Mouse (Mus musculus) hindbrain, embryonic 16.5 days (tissue): ENCODE measurements around the gene Atp4a. TPM values are rescaled to one million over a fixed set of nuclear protein-coding genes. Genes with fewer than 3 reads are reported as not detected.

ENCODE experiments used
- ATAC-seq: fragments of 200-750 bp; cut with Nextera tagmentation; 2 replicates; pipeline ENCODE4 v1.8.0; 2017; ENCODE audit warnings: moderate TSS enrichment, moderate library complexity
- H3K27ac ChIP-seq: fragments of 300-500 bp; sonication (generic); 2 replicates; pipeline ENCODE4 v1.5.1; 2014; ENCODE audit warnings: low read depth, mild to moderate bottlenecking, control low read depth, low read length, moderate library complexity
- H3K27me3 ChIP-seq: fragments of 300-500 bp; sonication (generic); replicated peaks from 2 replicates; pipeline ENCODE4 v1.6.1; 2014; ENCODE audit warnings: low read length; ENCODE audit not compliant: control insufficient read depth, insufficient read depth
- H3K36me3 ChIP-seq: fragments of 300-500 bp; sonication (generic); 2 replicates; pipeline ENCODE4 v1.6.1; 2014; ENCODE audit warnings: mild to moderate bottlenecking, low read length, moderate library complexity, mixed read lengths; ENCODE audit not compliant: control insufficient read depth, insufficient read depth
- H3K4me1 ChIP-seq: fragments of 300-500 bp; sonication (generic); 2 replicates; pipeline ENCODE4 v1.6.1; 2014; ENCODE audit warnings: low read depth, low read length; ENCODE audit not compliant: control insufficient read depth, insufficient read depth
- H3K4me2 ChIP-seq: fragments of 300-500 bp; sonication (generic); 2 replicates; pipeline ENCODE4 v1.6.1; 2014; ENCODE audit warnings: mild to moderate bottlenecking, low read length, control low read depth, moderate library complexity
- H3K4me3 ChIP-seq: fragments of 300-500 bp; sonication (generic); 2 replicates; pipeline ENCODE4 v1.5.1; 2014; ENCODE audit warnings: mild to moderate bottlenecking, low read length, control low read depth, moderate library complexity
- H3K9ac ChIP-seq: fragments of 300-500 bp; sonication (generic); 2 replicates; pipeline ENCODE4 v1.6.1; 2014; ENCODE audit warnings: low read depth, mild to moderate bottlenecking, control low read depth, low read length, moderate library complexity
- H3K9me3 ChIP-seq: fragments of 300-500 bp; sonication (generic); 2 replicates; pipeline ENCODE4 v1.6.1; 2014; ENCODE audit warnings: mild to moderate bottlenecking, low read length, moderate library complexity; ENCODE audit not compliant: control insufficient read depth
- WGBS: fragments of 180-500 bp; shearing (Covaris S2); extraction: QIAGEN DNeasy Blood & Tissue Kit; methylation state at CpG from one replicate; pipeline ENCODE4 v1.1.7; 2014; 5-methylcytosine and 5-hydroxymethylcytosine counted together
- polyA plus RNA-seq: library from polyadenylated mRNA; unstranded; fragments of >200 nt; fragmentation: Nextera tagmentation; extraction: Ambion mirVana; gene quantifications from 2 replicates; pipeline ENCODE4 v1.2.1, GENCODE M21; 2015

The Atp4a gene
- polyA plus RNA-seq, 1 experiment from 2014 or later: 3.0 TPM

DNA sequence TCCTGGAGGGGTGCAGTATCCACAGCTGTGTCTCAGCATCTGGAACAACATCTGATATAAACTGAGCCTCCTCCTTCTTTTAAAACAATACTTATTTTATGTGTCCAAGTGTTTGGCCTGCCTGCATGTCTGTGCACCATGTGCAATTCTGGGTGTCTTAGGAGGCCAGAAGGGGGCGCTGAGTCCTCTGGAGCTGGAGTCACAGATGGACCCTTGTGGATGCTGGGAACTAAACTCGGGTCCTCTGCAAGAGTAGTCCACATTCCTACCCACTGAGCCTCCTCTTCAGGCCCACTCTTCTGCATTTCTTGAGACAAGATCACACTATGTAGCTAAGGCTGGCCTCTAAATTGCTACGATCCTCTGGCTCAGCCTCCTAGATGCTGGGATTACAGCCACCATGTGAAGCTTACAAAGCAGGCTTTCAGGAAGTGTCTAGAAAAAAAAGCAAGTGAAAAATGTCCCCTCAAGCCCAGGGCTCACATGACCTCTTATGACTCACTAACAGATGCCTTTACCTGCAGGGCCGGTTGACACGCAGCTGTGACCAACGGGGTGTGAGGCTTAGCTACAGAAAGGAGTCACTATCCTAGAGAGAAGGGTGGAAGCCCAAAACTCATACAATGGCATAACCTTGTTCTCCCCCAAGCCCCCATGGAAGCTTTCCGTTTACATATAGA lies 35.7 kb downstream of the Atp4a start:
- Histone ChIP-seq H3K4me2 (no peak overlapping the region), H3K4me1 (no peaks in the 10 kb centered on the region), H3K9me3 (no peaks in the 10 kb centered on the region), H3K36me3 (no peaks in the 10 kb centered on the region), H3K4me3 (no peak overlapping the region), H3K27ac (no peak overlapping the region), H3K27me3 (no peaks in the 10 kb centered on the region), H3K9ac (no peak overlapping the region)
- WGBS: 88% methylated on average over 7 of the region's 7 CpGs
- ATAC-seq: no peak

DNA sequence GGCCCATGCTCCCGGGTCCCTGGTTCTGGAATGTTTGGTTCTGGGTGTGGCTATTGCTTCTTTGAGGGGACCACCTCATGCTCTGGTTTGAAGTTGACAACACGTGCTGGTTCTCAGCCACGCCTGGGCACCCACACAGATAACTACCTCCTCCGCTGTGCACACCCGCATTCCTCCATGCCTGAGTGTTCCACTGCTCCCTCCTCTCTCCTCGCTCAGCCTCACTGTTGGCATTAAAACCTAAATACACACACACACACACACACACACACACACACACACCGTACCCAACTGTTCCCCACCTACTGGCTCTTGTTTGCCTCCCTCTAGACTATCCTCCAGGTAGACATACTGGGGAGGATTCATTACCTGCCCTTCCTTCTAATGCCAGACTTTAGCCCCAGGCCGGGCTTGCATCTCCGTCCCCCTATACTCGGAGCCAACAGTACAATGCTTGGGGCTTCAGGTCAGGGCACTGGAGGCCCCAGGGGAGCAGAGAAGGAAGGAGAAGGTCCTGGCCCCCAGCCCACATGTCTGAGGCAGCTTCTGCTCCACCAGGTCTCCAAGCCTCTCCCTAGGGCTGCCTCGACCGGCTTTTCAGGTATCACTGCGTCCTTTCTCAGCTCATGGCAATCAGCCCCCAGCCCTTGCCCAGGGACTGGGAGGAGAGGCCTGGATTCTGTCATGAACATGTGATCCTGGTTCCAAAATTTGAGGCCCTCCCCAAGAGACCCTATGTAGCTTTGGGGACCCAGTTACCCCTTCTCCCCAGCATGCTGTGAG lies 38.0 kb downstream of the Atp4a start:
- Histone ChIP-seq H3K9me3 (peaks cover 1% of the 10 kb centered on the region; the same call in 1 of the 2 replicates), H3K27me3 (no peaks in the 10 kb centered on the region), H3K36me3 (peaks cover 2% of the 10 kb centered on the region), H3K4me3 (no peak overlapping the region), H3K4me2 (no peak overlapping the region), H3K27ac (no peak overlapping the region), H3K9ac (no peak overlapping the region), H3K4me1 (no peaks in the 10 kb centered on the region)
- no peak for ATAC-seq
- 92% methylated on average over 12 of the region's 13 CpGs for WGBS

DNA sequence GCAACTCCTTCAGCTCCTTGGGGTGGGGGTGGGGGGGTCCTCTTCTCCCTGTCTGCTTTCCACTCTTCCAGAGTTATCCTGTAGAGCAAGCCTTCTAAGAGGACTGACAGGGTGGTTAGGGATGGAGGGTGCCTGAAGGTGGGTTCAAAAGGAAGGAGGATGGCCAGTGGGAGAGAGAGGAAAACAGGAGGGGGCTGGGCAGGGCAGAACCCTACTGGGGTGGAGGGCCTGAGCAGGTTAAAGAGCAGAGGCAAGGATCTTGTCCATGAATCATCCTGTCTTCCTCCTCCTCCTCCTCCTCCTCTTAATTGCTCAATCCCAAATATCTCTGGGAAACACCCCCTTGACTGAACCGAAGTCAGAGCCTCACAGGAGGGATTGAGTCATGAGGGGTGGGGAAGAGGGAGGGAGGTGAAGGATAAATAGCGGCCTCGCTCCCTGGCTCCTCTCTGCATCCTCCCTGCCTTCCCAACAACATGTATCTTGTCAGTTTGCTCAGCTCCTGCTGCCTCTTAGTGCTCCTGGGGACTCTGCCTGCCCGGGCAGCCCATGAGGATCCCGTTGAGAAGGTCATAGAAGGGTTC lies 39.2 kb downstream of the Atp4a start, which contains the start of gene Sbsn:
Gene Sbsn (plus strand): TSS at position 386 of the 584 bp plus-strand sequence.
- H3K36me3 ChIP-seq: peaks cover 11% of the 10 kb centered on the region
- no peak within 1 kb of the TSS for H3K4me2 ChIP-seq
- no peaks in the 10 kb centered on the region for H3K27me3 ChIP-seq
- H3K4me1 ChIP-seq: no peaks in the 10 kb centered on the region
- no peak within 1 kb of the TSS for H3K4me3 ChIP-seq
- no peak for ATAC-seq
- H3K9me3 ChIP-seq: peaks cover 4% of the 10 kb centered on the region; the same call in 1 of the 2 replicates
- 65% methylated on average over 5 of the region's 5 CpGs for WGBS
- no peak within 1 kb of the TSS for H3K9ac ChIP-seq
- no peak within 1 kb of the TSS for H3K27ac ChIP-seq

DNA sequence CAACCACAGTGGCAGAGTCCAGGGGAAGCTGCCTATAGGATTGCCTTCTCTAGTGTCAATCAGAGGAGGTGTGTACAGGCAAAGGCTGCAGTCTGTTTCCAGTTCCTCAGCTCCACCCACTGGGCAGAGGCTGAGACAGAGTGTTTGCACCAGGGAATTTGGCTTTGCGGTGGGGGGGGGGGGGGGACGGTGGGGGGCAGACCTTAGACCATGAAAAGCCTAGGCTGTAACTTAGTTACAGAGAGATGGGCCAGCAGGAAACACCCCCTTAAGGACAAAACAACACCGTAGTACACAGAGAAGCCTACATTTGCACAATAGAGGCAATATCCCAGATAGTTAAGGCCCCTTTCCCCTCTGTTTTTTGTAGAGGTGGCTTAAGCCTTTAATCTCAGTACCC lies 45.0 kb downstream of the Atp4a start:
- no peaks in the 10 kb centered on the region for H3K4me1 ChIP-seq
- no peak overlapping the region for H3K9ac ChIP-seq
- no peak overlapping the region for H3K27ac ChIP-seq
- no peak overlapping the region for H3K4me3 ChIP-seq
- H3K36me3 ChIP-seq: peaks cover 15% of the 10 kb centered on the region
- no peaks in the 10 kb centered on the region for H3K27me3 ChIP-seq
- WGBS: 48% methylated on average over 3 of the region's 3 CpGs
- H3K4me2 ChIP-seq: no peak overlapping the region
- H3K9me3 ChIP-seq: peaks cover 4% of the 10 kb centered on the region; the same call in 1 of the 2 replicates
- ATAC-seq: no peak; the same call in 1 of the 2 replicates

DNA sequence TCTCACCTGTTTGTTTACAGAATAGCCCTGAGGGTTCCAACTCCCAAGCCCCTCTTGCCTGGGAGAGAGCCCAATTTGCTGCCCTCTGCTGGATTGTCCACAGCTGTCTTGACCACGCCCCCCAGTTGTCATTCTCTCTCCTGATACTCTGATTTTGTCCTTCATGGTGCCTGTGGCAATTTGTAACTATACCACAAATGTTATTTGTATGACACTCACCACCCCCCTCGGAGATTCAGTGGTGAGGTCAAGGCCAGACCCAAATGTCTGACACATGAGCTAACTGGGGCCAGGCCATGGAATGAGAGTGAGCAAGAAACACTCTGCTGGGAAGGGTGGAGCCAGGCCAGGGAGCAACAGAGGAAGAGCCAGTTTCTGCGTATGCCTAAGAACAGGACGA lies 46.8 kb downstream of the Atp4a start:
- H3K9ac ChIP-seq: no peak overlapping the region
- ATAC-seq: no peak
- peaks cover 15% of the 10 kb centered on the region for H3K36me3 ChIP-seq
- no peak overlapping the region for H3K4me2 ChIP-seq
- H3K9me3 ChIP-seq: peaks cover 4% of the 10 kb centered on the region; the same call in 1 of the 2 replicates
- WGBS: 34% methylated on average over 4 of the region's 4 CpGs
- no peaks in the 10 kb centered on the region; the same call in 1 of the 2 replicates for H3K27me3 ChIP-seq
- no peak overlapping the region for H3K4me3 ChIP-seq
- no peak overlapping the region for H3K27ac ChIP-seq
- H3K4me1 ChIP-seq: no peaks in the 10 kb centered on the region

DNA sequence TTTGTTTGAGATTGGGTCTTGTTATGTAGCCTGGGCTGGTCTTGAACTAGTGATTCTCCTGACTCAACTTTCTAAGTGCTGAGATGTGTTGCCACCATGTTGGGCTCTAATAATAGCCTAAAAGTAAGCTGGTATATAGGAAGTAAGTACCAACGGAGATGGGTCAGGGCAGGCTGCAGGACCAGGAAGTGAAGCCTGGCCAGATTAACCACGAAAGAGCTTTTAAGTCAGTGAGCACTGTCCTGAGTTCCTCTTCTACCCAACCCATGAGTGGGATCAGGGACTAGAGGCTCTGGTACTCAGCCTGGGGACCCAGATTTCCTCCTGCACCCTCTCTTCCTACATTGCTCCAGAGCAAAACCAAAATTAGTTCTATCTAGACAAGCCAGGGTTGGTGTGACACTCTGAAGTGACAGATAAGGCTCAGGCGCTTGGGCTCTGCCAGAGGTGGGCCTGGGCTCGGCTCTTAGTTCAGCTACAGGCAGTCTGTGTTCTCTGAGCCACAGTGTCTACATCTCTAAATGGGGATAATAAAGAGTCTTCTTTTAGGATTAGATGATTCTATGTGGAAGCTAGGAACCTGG lies 49.9 kb downstream of the Atp4a start:
- H3K36me3 ChIP-seq: no peaks in the 10 kb centered on the region
- H3K27me3 ChIP-seq: no peaks in the 10 kb centered on the region; the same call in 1 of the 2 replicates
- ATAC-seq: no peak
- H3K4me1 ChIP-seq: no peaks in the 10 kb centered on the region
- H3K27ac ChIP-seq: no peak overlapping the region
- no peaks in the 10 kb centered on the region for H3K9me3 ChIP-seq
- WGBS: 80% methylated on average over 4 of the region's 4 CpGs
- H3K4me3 ChIP-seq: no peak overlapping the region
- H3K9ac ChIP-seq: no peak overlapping the region
- no peak overlapping the region for H3K4me2 ChIP-seq

DNA sequence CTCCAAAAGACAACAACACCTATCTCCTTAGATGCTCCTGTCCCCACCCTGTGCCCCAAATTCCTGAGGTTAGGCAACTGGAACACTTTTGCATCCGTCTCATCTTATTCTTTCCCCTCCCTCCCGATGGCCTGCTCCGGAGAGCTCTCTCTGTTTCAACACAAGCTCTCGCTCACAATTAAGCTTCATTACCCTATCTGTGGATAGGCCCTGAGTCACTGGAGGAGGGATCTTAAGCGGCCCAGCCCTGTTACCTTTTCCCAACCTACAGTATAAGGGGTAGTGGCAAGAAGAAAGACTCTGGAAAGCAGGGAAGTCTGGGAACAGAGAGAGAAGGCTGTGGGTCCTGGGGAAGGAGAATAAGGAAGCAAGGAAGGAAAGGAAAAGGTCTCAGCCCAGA lies 51.4 kb downstream of the Atp4a start, which contains the start of gene Dmkn:
Gene Dmkn (plus strand): TSS at position 301 of the 400 bp plus-strand sequence.
- Histone ChIP-seq H3K27me3 (no peaks in the 10 kb centered on the region; the same call in 1 of the 2 replicates), H3K36me3 (no peaks in the 10 kb centered on the region), H3K4me3 (no peak within 1 kb of the TSS), H3K4me1 (no peaks in the 10 kb centered on the region), H3K9me3 (no peaks in the 10 kb centered on the region), H3K9ac (no peak within 1 kb of the TSS), H3K4me2 (no peak within 1 kb of the TSS), H3K27ac (no peak within 1 kb of the TSS)
- no peak for ATAC-seq
- WGBS: 44% methylated on average over 5 of the region's 5 CpGs

DNA sequence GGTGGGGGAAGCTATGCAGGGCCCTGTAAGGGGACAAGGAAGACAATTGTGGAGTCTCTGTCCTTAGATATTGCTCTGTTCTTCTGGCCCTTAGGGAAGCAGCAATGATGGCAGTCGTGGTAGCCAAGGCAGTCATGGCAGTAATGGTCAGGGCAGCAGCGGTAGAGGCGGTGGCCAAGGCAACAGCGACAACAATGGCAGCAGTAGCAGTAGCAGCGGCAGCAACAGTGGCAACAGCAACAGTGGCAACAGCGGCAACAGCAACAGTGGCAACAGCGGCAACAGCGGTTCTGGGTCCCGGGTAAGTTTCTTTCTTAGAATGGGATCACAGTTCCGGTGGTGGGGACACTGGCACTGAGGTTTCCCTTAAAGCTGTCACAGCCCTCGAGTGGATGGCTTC lies 53.2 kb downstream of the Atp4a start:
- Histone ChIP-seq H3K4me1 (no peaks in the 10 kb centered on the region), H3K4me3 (no peak overlapping the region), H3K4me2 (peak overlapping the region; percentile 0; the same call in 1 of the 2 replicates), H3K27ac (no peak overlapping the region), H3K9me3 (no peaks in the 10 kb centered on the region), H3K36me3 (no peaks in the 10 kb centered on the region), H3K9ac (no peak overlapping the region), H3K27me3 (no peaks in the 10 kb centered on the region; the same call in 1 of the 2 replicates)
- WGBS: 48% methylated on average over 11 of the region's 11 CpGs
- ATAC-seq: no peak
